Mouse (Mus musculus) embryo, embryonic 10.5 days (tissue): ENCODE results near the gene Gm43738.
"Not testable (repeated sequence)": the region's sequence is repeated elsewhere in the genome, so short reads cannot be mapped to it uniquely, and the experiment has no call there.

ENCODE experiments used
- DNase-seq: peaks from one replicate; pipeline ENCODE4 v3.0.0-alpha.2; 2015; ENCODE audit warnings: low spot score

Gene Gm43738

DNA sequence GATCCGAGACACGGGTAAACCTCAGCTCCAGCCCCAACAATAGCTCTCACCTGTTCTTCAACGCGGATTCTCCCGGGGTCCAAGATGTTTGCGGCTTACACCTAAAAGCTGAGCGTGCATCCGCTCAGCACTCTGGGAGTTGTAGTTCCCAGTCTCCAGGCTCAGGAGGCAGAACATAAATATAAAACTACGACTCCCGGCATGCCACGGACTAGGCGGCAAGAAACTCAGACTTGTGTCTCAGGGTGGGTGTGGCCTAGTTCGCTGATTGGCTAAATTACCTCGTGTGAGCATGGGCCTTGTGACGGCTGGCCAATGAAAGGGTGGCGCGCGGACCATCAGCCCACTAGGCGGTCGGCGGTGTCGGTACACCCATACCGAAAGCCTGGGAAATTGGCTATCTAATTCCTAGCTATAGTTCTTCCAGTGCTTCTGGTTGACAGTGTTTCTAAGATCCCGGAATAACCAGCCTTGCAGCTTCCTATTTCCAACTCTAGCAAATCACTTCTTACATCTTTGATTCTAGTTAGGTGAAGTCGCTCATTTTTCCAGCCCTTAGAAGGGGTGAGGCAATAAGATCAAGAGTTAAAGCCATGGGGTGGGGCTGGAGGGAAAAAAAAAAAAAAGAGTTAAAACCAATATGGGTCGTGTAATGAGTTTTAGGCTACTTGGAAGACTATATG is 1.1 kb upstream of the Gm43738 start, which contains the start of gene Fdps:
Fdps (minus strand) TSS at position 148 of the 683 bp plus-strand sequence.
- DNase-seq = peak; percentile 100

DNA sequence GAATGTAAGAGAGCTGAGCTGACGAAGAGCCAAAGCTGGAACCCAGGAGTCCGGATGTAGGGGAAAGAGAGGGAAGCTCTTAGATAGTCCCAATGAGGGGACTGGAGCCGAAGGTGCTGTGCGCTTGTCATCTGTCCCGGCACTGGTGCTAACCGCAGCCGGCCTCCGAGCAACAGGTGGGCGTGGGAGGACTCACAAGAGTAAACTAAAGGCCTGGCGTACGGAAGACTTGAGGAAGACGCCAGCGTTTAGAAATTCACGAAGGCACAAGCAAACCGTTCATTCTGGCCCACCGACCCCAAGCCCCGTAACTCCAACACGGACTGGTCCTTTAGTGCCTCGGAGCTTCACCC is 536 bp upstream of the Gm43738 start:
- DNase-seq = no peak

DNA sequence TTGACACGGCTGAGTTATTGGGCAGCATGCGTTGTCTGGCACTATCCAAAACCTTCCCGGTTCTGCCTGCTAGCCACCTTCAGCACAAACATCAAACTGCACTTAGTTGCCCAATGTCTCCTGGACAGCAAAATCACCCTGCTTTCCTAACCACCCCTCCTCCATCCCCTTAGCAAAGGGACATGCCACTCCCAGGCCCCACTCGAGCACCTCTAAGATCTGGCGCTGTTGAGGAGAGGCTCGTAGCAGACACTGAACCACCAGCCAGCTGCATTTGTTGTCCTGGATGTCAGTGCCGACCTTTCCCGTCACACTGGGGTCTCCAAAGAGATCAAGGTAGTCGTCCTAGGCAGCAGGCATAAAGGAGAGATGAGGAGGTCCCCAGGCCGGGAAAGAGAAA is 6.9 kb downstream of the Gm43738 start:
- no peak for DNase-seq

DNA sequence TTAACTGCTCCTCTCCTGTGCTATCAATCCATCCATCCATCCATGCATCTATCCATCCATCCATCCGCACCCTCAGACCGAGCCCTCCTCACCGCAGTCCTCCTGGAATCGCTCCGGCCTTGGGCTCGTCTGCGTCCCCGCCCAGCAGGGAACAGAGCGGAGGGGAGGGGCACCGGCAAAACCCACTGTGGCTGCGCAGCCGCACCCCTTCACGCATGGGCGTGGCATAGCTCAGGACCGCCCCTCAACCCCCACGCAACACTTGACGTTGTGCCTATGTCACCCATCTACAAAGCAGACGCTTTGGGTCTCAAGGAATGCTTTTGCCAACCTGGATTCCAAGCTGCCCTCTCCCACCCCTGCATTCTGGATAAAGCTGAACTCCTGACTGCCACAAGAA is 7.7 kb downstream of the Gm43738 start, which contains the start of gene Rusc1:
Rusc1 (minus strand) TSS at position 137 of the 400 bp plus-strand sequence.
- peak; percentile 83 for DNase-seq

DNA sequence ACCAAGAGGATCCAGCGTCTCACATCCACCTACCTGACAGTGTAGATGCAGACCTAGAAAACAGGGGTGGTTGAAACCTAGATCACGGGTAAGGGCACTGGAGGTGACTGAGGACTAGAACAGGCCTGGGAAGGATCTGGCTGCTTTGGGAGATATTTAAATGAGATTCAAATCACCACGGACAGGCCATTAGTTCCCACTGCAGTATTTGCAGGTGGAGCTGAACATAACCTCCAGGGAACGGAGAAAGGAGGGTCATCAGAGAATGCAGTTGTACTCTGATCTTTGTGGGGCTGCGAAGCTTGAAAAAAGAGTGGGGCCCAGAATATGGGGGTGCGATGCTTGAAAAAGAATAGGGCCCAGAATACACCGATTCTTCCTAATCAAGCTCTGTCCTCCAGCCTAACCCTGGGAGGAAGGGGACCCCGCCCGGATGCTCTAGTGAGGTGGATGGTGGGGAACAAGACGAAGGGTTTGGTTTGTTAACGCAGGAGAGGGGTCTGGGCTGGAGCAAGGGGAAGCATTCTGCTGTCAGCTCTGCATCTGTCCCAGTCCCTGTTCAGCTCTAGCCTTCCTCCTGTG is 8.3 kb downstream of the Gm43738 start:
- no peak for DNase-seq

DNA sequence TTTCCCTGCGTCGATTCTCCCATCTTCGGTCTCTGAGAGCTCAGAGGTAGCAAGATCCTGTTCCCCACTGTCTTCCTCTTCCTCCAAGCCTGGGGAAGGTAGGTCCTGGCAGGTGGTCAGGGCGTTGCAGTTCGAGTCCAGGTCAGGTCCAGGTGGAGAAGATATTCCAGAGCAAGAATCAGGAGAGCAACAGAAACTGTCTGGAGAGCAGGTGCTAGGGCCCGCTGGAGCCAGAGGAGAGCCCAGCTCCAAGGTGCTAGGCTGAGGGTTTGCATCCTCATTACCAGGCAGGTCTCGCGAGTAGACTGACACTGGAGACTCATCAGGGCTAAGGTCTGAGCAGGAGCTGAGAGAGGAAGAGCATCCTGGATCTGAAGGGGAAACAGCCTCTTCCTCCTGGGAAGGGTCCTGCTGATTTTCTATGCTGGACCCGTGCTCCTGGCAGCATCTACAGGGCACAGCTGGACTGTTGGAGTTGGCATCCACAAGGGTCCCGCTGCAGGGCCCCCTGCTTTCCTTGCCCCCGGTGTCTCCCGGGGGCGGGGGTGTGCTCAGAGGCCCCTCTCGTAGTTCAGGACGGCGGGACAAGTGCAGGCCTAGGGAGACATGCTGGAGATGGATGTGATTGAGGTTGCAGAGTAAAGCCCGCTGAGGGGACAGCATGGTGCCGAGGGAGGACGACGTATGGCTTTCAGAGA is 8.9 kb downstream of the Gm43738 start:
- no peak for DNase-seq

DNA sequence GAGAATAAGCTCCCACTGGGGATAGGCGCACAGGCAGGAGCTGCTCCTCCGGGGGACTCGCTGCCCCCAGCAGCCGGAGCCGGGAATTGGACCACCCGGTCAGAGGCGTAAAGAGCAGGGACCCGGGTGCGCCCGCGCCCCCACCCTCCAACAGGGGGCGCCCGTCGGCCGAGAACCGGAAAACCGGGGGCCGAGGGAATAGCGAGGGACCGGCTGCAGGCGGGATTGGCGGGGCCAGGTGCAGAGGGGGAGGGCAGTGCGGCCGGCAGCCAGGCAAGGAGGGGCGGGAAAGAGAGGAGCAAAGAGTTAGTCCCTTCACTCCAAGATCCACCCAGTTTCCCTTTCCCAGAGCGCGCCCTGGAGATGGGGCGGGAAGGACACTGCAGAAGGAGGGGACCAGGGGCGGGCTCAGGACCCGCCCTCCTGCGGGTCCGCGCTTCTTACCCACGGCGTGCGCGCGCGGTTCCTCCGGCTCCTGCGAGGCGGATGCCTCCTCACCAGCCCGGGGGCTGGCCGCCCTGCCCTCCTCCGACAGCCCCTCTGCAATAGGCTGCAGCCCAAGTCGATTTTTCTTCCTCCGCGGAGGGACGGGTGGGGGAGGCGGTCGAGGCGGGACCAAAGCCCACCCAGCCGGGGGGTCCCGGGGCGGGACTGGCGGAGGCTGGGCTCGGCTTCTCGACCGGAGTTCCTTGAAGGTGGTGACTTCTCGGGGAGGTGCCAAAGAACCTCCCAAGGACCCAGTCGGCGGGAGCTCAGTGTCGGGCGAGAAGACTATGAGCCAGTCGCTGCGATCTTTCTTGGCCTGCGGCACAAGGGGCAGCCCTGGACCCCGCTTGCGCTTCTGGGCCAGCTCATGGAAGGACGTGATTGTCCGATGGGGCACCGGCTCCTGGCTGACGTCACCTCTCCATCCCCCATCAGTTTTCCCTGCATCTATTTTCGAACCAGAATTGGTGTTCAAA is 9.9 kb downstream of the Gm43738 start:
- DNase-seq = peak; percentile 81

DNA sequence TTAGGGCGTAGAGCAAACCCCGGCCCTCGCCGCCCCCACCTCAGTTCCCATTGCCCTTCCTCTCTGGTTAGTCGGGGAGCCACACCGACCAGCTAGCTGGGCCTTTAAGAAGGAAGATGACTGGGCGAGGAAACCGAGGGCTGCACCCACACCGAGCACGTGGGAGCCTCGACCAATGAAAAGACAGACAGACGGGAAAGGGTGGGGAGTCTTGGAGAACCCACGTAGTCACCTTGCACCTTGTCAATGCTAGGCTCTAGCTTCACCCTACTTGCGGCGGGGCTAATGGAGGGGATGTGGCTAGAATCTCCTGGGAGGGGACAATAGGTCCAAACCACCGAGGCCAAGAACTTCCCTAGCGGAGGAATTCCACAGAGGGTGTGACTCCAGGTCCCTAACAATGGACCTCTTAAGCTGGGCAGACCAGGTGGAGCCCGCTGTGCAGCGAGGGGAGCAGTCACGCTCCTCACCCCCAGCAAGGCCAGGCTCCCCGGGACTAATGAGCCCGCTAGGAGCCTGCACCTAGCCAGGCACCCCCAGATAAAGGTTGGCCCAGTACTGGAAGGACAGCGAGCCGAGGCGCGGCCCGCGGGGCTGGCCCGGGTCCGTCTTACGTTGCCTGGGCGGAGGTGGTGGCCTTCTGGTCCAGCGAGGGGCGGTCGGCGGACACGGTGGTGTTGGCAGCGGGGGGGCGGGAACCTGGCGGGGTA is 10.9 kb downstream of the Gm43738 start:
- DNase-seq = peak; percentile 88

DNA sequence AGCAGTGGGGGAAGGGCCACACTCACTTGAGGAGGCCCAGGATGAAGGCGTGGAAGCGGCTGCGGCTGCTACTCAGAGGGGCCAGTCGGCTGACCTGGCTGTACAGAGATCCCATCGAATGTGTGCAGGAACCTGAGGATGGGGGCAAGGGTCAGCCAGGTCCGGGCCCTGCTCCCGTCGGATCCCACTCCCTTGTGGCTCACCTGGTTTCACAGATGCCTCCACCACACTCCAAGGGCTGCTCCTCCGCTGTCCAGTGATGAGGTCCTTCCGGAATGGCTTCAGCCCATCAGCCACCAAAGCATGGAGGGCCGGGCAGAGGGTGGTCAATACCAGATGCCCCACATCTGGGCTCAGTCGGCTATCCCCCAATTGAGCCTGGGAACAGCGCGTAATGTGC is 11.9 kb downstream of the Gm43738 start:
- no peak for DNase-seq

DNA sequence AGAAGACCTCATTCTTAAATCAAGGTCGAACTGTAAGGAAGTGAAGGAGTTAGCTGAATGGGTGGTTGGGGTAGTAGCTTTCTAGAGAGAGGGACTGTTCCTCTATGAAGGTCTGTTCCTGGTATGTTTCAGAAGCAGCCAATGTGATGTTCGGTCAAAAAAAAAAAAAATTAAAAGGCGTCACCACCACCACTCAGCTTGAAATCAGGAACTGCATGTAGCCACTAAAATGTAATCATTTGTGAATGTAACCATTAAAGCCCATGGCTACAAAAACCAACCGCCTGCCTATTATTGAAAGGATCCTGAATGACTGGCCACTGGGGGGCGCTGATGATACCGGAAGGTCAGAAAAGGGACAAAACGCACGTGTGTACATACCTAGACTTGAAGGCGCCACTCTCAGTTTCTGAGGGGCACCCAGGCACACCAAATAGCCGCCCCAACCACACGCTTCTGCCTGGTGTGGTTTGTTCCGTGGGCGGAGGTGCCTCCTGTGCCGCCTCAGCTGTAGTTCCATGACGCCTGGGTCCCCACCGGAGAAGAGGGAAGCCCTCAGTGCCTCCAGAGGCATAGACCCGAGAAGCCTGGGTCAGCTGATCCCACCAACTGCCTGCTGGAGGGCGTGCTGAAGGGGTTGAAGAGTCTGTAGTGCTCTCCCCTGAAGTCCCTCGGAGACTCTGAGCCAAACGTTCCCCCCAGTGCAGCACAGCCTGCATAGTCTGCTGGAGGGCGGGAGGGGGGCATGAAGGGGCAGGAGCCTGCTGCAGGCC is 13.4 kb downstream of the Gm43738 start:
- peak; percentile 90 for DNase-seq

DNA sequence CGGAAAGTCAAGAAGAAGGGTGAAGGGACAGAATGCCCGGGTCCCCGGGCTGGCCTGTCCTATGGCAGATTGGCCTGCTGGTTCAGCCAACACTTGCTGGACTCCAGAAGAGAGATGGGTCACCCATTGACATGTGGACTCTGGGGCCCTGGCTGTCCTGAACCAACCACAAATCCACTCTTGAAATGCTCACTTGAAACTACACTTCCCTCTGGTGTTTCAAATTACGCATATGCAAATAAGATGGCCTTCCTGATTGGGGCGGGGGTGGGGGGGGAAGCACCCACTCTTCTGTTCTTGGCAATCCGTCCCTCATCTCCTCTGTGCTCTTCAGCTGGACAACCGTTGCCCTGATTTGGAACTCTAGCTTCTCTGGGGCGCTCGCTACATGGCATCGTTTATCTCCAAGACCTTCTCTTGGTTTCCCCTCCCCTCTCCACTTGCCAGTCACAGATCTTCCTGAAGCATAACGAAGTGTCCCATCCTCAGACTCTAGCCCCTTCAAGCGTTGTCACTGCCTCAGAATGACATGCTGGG is 16.2 kb downstream of the Gm43738 start:
- DNase-seq = no peak

DNA sequence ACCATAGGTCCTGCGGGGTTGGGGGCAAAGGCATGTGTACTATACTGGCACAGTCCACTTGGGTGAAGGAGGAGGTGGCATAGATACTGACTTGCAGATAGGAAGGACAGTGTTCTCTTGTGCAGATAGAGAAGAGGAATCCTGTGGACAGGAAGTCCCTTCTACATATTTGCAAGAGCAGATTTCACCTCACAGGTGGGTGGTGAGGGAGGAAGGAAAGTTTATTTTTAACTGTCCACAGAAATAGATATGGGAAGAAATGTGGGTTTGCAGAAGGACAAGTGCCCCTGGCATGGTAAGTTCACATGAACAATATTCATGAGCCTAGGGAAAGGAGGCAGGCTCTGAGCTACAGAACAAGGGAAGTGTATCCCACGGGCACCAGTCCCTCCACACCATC is 16.8 kb downstream of the Gm43738 start:
- no peak for DNase-seq

DNA sequence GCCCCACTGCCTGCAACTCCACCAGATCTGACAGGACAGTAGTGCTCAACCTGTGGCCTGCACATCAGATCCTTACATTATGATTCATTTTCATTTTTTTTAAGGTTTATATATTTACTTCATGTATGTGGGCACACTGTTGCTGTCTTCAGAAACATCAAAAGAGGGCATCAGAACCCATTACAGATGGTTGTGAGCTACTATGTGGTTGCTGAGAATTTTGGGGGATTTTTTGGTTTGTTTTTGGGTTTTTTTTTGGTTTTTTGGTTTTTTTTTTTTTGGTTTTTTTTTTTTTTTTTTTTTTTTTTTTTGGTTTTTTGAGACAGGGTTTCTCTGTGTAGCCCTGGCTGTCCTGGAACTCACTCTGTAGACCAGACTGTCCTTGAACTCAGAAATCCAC is 18.6 kb downstream of the Gm43738 start:
- DNase-seq = not testable (repeated sequence)

DNA sequence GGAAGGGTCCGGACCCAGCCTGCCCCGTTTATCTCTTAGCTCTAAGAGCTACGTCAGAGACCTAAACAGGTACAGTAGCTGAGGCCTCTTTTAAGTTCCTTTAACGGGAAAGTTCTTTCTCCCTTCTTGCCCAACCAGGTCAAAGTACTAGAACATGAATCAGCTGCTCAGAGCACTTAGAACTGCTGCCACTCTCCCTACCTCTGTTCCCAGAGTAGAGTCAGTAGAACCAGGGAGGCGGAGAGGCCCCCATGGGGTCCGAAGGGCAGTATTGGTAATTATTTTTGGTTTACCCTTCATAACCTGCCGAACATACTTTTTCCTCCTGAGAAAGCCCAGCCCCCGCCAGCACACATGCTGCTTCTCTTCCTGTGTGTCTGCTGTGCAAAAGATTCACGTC is 23.5 kb downstream of the Gm43738 start:
- no peak for DNase-seq

DNA sequence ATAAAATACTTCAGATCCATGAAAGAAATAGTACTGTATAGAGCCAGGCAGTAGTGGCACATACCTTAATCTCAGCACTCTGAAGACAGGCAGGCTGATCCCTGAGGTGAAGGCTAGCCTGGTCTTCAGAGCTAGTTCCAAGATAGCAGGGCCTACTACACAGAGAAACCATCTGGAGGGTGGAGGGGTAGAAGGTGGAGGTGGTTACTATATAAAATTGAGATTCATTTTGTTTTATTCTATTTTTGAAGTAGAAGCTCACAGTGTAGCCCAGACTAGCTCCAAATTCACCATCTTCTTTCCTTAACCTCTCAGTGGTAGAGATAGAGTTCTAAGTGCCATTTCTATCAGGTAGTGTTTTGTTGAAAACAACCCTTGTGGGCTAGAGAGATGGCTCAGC is 33.6 kb downstream of the Gm43738 start:
- no peak for DNase-seq

DNA sequence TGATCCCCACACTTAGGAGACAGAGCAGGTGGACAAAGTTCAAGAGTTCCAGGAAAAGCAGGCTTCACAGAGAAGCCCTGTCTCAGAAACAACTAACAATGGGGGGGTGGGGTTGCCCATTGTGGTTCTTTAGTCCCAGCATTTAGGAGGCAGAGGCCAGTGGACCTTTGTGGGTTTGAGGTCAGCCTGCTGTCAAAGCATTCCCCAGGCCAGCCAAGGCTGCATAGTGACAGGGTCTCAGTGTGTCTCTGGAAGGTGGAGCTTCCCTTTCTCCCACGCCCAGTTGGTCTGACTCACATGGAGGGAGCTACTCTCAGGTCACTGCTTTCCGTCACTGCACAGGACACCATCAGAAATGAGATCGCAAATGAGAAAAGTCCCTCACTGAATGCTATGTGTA is 39.2 kb downstream of the Gm43738 start:
- peak; percentile 70 for DNase-seq

DNA sequence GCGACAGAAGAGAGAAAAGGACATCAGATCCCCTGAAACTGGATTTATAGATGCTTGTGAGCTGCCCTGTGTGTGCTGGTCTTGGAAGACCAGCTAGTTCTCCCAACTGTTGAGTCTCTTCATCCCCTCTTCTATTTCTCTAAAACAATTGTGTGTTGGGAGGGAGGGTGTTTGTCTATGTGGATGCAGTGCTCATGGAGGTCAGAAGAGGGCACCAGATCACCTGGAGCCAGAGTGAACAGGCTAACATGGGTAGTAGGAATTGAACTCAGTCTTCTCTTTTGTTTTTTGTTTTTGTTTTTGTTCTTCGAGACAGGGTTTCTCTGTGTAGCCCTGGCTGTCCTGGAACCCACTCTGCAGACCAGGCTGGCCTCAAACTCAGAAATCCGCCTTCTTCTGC is 42.1 kb downstream of the Gm43738 start:
- peak; percentile 58 for DNase-seq

DNA sequence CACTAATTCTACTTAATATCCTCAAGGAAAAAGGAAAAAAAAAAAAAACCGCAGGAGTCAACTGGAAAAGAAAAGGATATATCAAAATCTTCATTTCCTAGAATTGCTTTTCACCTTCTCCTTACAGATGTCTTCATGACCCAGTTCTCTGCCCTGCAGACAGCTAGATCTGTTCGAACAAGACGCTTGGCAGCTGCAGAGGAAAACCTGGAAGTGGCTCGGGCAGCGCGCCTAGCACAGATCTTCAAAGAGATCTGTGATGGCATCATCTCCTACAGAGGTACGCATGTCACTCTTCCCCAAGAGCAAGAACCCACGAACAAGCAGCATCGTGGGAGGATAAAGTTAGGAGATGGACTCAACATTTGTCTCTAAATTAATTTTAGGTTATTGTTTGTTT is 42.5 kb downstream of the Gm43738 start:
- DNase-seq = no peak

DNA sequence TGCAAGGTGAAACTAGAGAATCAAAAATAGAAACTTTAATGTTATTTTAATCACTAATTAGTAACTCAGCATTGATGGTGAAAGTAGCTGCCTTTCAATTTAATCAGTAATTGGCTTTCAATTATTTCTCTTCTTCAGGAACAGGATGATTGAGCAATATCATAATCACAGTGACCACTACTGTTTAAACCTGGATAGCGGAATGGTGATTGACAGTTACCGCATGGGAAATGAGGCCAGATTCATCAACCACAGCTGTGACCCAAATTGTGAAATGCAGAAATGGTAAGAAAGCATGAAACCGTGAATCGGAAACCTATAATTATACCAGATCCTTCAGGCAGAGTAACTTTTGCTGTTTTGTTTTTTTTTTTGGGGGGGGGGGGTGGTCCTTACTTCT is 57.5 kb downstream of the Gm43738 start:
- no peak for DNase-seq
